Comparison of ENCODE assay signal across 26 mouse cellular contexts in genomic region chr8:86861516-86861915, GRCm38 (mm10). TPM values are rescaled to one million over a fixed set of nuclear protein-coding genes. Genes with fewer than 3 reads are reported as not detected.
DNase-seq lines count a peak whose midpoint lies in the region; ATAC-seq and TF ChIP-seq lines count a peak whose summit lies in the region.
"Had no signal": no experiment of that assay in that cellular context is flagged by ENCODE, and none has a peak within 500 bp of the region (broad histone marks: within the 10 kb centered on the region; RNA-seq: fewer than 3 reads in every experiment).

No protein-coding gene starts in this region.

- intact Hi-C loops in heart, postnatal 36 days (cut with DNase I) = loop anchor here (2.0 kb wide), 1 partner anchor 17 kb away; no protein-coding TSS in a partner anchor

- no peaks in the 10 kb centered on the region for H3K9me3 ChIP-seq in heart, embryonic 15.5 days (replicated peaks)
- H3K9me3 ChIP-seq: embryonic facial prominence, embryonic 13.5 days; hindbrain, embryonic 15.5 days; liver, embryonic 15.5 days; midbrain, embryonic 12.5 days; neural tube, embryonic 12.5 days had no signal

- no peaks in the 10 kb centered on the region for H3K27me3 ChIP-seq in heart, embryonic 15.5 days
- H3K27me3 ChIP-seq: embryonic facial prominence, embryonic 13.5 days; hindbrain, embryonic 15.5 days; liver, embryonic 15.5 days; midbrain, embryonic 12.5 days; neural tube, embryonic 12.5 days had no signal

- H3K4me2 ChIP-seq in heart, embryonic 15.5 days = no peak overlapping the region
- H3K4me2 ChIP-seq: embryonic facial prominence, embryonic 13.5 days; hindbrain, embryonic 15.5 days; liver, embryonic 15.5 days; midbrain, embryonic 12.5 days; neural tube, embryonic 12.5 days had no signal

- H3K36me3 ChIP-seq in heart, embryonic 15.5 days = 0 out of 2 replicates have a peak, but pooled peaks cover 8% of the 10 kb centered on the region

- peaks cover 29% of the 10 kb centered on the region for H3K4me1 ChIP-seq in heart, embryonic 15.5 days (replicated peaks)
- peaks cover 8% of the 10 kb centered on the region for H3K4me1 ChIP-seq in embryonic fibroblast, embryonic 13.5 days (ENCODE audit: control insufficient read depth, insufficient read depth, low read length)
- H3K4me1 ChIP-seq: hindbrain, embryonic 15.5 days; midbrain, embryonic 12.5 days; neural tube, embryonic 12.5 days had no signal

- peak overlapping the region; percentile 37; the same call in 1 of the 2 replicates for H3K27ac ChIP-seq in heart, embryonic 15.5 days
- H3K27ac ChIP-seq in embryonic fibroblast, embryonic 13.5 days (ENCODE audit: insufficient read depth, low read length) = 0 out of 2 replicates have a peak overlapping the region, but pooled peaks have one; percentile 9
- H3K27ac ChIP-seq: embryonic facial prominence, embryonic 13.5 days; hindbrain, embryonic 15.5 days; liver, embryonic 15.5 days; midbrain, embryonic 12.5 days; neural tube, embryonic 12.5 days had no signal

- no peak overlapping the region for H3K4me3 ChIP-seq in heart, embryonic 15.5 days
- no peak overlapping the region for H3K4me3 ChIP-seq in embryonic fibroblast, embryonic 13.5 days (ENCODE audit: insufficient read depth, low read length)
- H3K4me3 ChIP-seq: embryonic facial prominence, embryonic 13.5 days; hindbrain, embryonic 15.5 days; liver, embryonic 15.5 days; midbrain, embryonic 12.5 days; neural tube, embryonic 12.5 days had no signal

- no peak for ATAC-seq in heart, embryonic 15.5 days (replicated peaks; ENCODE audit: insufficient number of reproducible peaks, insufficient read depth, low FRiP score, low read depth)
- ATAC-seq: activated CD4-positive, CD25-positive, alpha-beta regulatory T cell, adult 4 months; forebrain, embryonic 14.5 days had no signal

- no peak for DNase-seq in heart, postnatal 36 days
- DNase-seq in lung, postnatal 25 days (ENCODE audit: low spot score) = peak; percentile 16
- no peak for DNase-seq in lung, postnatal 36 days
- DNase-seq in ovary, adult 18-20 months (ENCODE audit: low spot score) = no peak
- DNase-seq in kidney, postnatal 14 days = no peak
- DNase-seq: adrenal gland, adult 8-10 months; cerebellum, adult 8-10 months; cerebellum, postnatal 36 days; embryo, embryonic 11 days; gastrocnemius, postnatal 10 days; heart, adult 11 months; kidney, adult 9 months; layer of hippocampus, adult 9-11 months; retina, postnatal 1 day; right cerebral cortex, postnatal 25 days; spleen, adult 18-20 months; thymus, postnatal 25 days had no signal

- TF ChIP-seq CTCF in embryonic fibroblast, embryonic 13.5 days (IDR thresholded peaks at IDR 0.05; ENCODE audit: borderline replicate concordance, insufficient read depth, low read length) = no peak

- no peak overlapping the region for H3K9ac ChIP-seq in heart, embryonic 15.5 days
- H3K9ac ChIP-seq: embryonic facial prominence, embryonic 13.5 days; hindbrain, embryonic 15.5 days; liver, embryonic 15.5 days; midbrain, embryonic 12.5 days; neural tube, embryonic 12.5 days had no signal

- 60% methylated on average over 7 of the region's 7 CpGs for WGBS in heart, embryonic 15.5 days

- no peak for TF ChIP-seq POLR2A in embryonic fibroblast, embryonic 13.5 days (IDR thresholded peaks at IDR 0.05; ENCODE audit: low read depth, low read length)

RNA-seq across cellular contexts. Expression of gene N4bp1, which starts 23.5 kb away (rescaled TPM):
- 5.5 and 6.7 TPM in 2 replicates for polyA plus RNA-seq in heart, embryonic 15.5 days (2015; fragmentation: Nextera tagmentation; extraction: Ambion mirVana)
- total RNA-seq in heart, postnatal 36 days (2021) = 10 to 100 TPM; 16.9 to 17.5 TPM
- 33.3 and 35.6 TPM in 2 replicates for polyA plus RNA-seq in embryonic fibroblast, embryonic 13.5 days (2011; ENCODE audit: insufficient read length, low read depth, missing spikeins)
